Mouse (Mus musculus) G1E-ER4 (cell line): ENCODE results near the gene Ska2. TPM values are rescaled to one million over a fixed set of nuclear protein-coding genes. Genes with fewer than 3 reads are reported as not detected.

ENCODE experiments used
- GATA1 ChIP-seq: IDR thresholded peaks from one replicate; pipeline ENCODE4 v1.8.0; 2012; ENCODE audit warnings: low read length, inconsistent platforms
- polyA plus RNA-seq: library from polyadenylated mRNA; stranded (reverse); fragments of >175 nt; gene quantifications from 2 replicates; pipeline ENCODE4 v1.2.3, GENCODE M21; 2012

Ska2 gene
- polyA plus RNA-seq, 1 experiment, result 0.79 TPM

GRCm38 (mm10) chr11:87126824-87127816 is 18.1 kb downstream of the Ska2 start, which contains the start of gene Trim37:
TSS of gene Trim37 (plus strand) at chr11:87127077.
- TF ChIP-seq GATA1, result no peak

- no peak for TF ChIP-seq GATA1
Measured at GRCm38 (mm10) chr11:87136233-87136632, 27.2 kb downstream of the Ska2 start.

GRCm38 (mm10) chr11:87158012-87158411 is 49.0 kb downstream of the Ska2 start:
- no peak for TF ChIP-seq GATA1

GRCm38 (mm10) chr11:87162687-87163086 is 53.7 kb downstream of the Ska2 start:
- TF ChIP-seq GATA1, result no peak

- no peak for TF ChIP-seq GATA1
Measured at GRCm38 (mm10) chr11:87163751-87164150, 54.7 kb downstream of the Ska2 start.

- TF ChIP-seq GATA1, result no peak
Measured at GRCm38 (mm10) chr11:87173625-87174024, 64.6 kb downstream of the Ska2 start.

Other genes with a start within 250 kb of the Ska2 start
- gene Ypel2, start 115.5 kb upstream of the Ska2 start, polyA plus RNA-seq, result 3.0 and 3.1 TPM in 2 replicates
- gene Gdpd1, start 35.2 kb upstream of the Ska2 start, polyA plus RNA-seq, result 0.50 and 0.83 TPM in 2 replicates
- gene Smg8, start 22.5 kb upstream of the Ska2 start, polyA plus RNA-seq, result 4.7 and 6.0 TPM in 2 replicates
- gene Prr11, start 526 bp upstream of the Ska2 start, polyA plus RNA-seq, result 0.64 and 1.0 TPM in 2 replicates
- gene Trim37, start 17.8 kb downstream of the Ska2 start, polyA plus RNA-seq, result 16.4 and 17.9 TPM in 2 replicates
- gene Ppm1e, start 249.8 kb downstream of the Ska2 start, polyA plus RNA-seq, result not detected in 2 replicates